Mouse (Mus musculus) layer of hippocampus, postnatal 36 days (tissue): Measurements from ENCODE around the gene Kl. TPM values are rescaled to one million over a fixed set of nuclear protein-coding genes. Genes with fewer than 3 reads are reported as not detected.

ENCODE experiments used
- DNase-seq, 2 experiments: peaks; one replicate each; pipeline ENCODE4 v3.0.0; 2022
- total RNA-seq, 2 experiments: library from RNA; stranded (reverse); gene quantifications; 2 replicates each; pipeline ENCODE4 v1.2.3; 2021

Gene Kl
- total RNA-seq, 2 experiments from 2014 or later, result 8.7 to 13.0 TPM

- DNase-seq, result no peak
These were observed 10.3 kb downstream of the Kl start for GRCm38 (mm10) chr5:150962756-150963155.

GRCm38 (mm10) chr5:150967925-150968324 lies 15.5 kb downstream of the Kl start:
- DNase-seq, result no peak

- DNase-seq, result peak in 1 of 2 experiments; percentile 11
These were observed 18.1 kb downstream of the Kl start for GRCm38 (mm10) chr5:150970551-150970950.

- no peak for DNase-seq
These were observed 18.7 kb downstream of the Kl start for GRCm38 (mm10) chr5:150971126-150971525.

GRCm38 (mm10) chr5:150974226-150974625 lies 21.8 kb downstream of the Kl start:
- DNase-seq, result no peak

- DNase-seq, result no peak
These were observed 25.1 kb downstream of the Kl start for GRCm38 (mm10) chr5:150977383-150977958.

- DNase-seq, result no peak
These were observed 27.1 kb downstream of the Kl start for GRCm38 (mm10) chr5:150979341-150980136.

- no peak for DNase-seq
These were observed 29.7 kb downstream of the Kl start for GRCm38 (mm10) chr5:150982082-150982481.

- no peak for DNase-seq
These were observed 41.7 kb downstream of the Kl start for GRCm38 (mm10) chr5:150994096-150994495.

- no peak for DNase-seq
These were observed 44.2 kb downstream of the Kl start for GRCm38 (mm10) chr5:150996586-150996985.

GRCm38 (mm10) chr5:151001111-151001510 lies 48.7 kb downstream of the Kl start:
- no peak for DNase-seq

GRCm38 (mm10) chr5:151002051-151002450 lies 49.6 kb downstream of the Kl start:
- DNase-seq, result no peak

GRCm38 (mm10) chr5:151004216-151004755 lies 51.9 kb downstream of the Kl start:
- no peak for DNase-seq

- DNase-seq, result no peak
These were observed 66.0 kb downstream of the Kl start for GRCm38 (mm10) chr5:151018450-151018849.

- no peak for DNase-seq
These were observed 66.6 kb downstream of the Kl start for GRCm38 (mm10) chr5:151018959-151019358.

GRCm38 (mm10) chr5:151020031-151020820 lies 67.8 kb downstream of the Kl start:
- DNase-seq, result no peak

- DNase-seq, result no peak
These were observed 68.4 kb downstream of the Kl start for GRCm38 (mm10) chr5:151020831-151021230.

- no peak for DNase-seq
These were observed 69.6 kb downstream of the Kl start for GRCm38 (mm10) chr5:151022026-151022425.

GRCm38 (mm10) chr5:151022939-151023338 lies 70.5 kb downstream of the Kl start:
- no peak for DNase-seq

GRCm38 (mm10) chr5:151023461-151023860 lies 71.1 kb downstream of the Kl start:
- peak in 1 of 2 experiments; percentile 40 for DNase-seq

- no peak for DNase-seq
These were observed 72.1 kb downstream of the Kl start for GRCm38 (mm10) chr5:151024483-151024882.

GRCm38 (mm10) chr5:151026069-151026468 lies 73.7 kb downstream of the Kl start:
- no peak for DNase-seq

- DNase-seq, result peak; percentile 35 to 49
These were observed 74.8 kb downstream of the Kl start for GRCm38 (mm10) chr5:151027171-151027570.
